Mouse (Mus musculus) limb, embryonic 14.5 days (tissue): ENCODE measurements around the gene Lama1. TPM values are rescaled to one million over a fixed set of nuclear protein-coding genes. Genes with fewer than 3 reads are reported as not detected.
"Not testable (repeated sequence)": the region's sequence is repeated elsewhere in the genome, so short reads cannot be mapped to it uniquely, and the experiment has no call there.

ENCODE experiments used
- ATAC-seq: fragments of 200-750 bp; cut with Nextera tagmentation; 2 replicates; pipeline ENCODE4 v1.8.0; 2017; ENCODE audit warnings: low read depth, moderate number of reproducible peaks, moderate TSS enrichment; ENCODE audit not compliant: low FRiP score
- DNase-seq: peaks from one replicate; pipeline ENCODE4 v3.0.0-alpha.2; 2015; ENCODE audit warnings: low spot score
- H3K27ac ChIP-seq: fragments of 300-500 bp; sonication (generic); replicated peaks from 2 replicates; pipeline ENCODE4 v1.5.1; 2014; ENCODE audit warnings: low read depth, mild to moderate bottlenecking, low read length, moderate library complexity, mixed read lengths
- H3K27me3 ChIP-seq: fragments of 300-500 bp; sonication (generic); 2 replicates; pipeline ENCODE4 v1.6.1; 2014; ENCODE audit warnings: low read length, mixed read lengths; ENCODE audit not compliant: control insufficient read depth, insufficient read depth
- H3K36me3 ChIP-seq: fragments of 300-500 bp; sonication (generic); 2 replicates; pipeline ENCODE4 v1.6.1; 2014; ENCODE audit warnings: mild to moderate bottlenecking, low read length, moderate library complexity, mixed read lengths; ENCODE audit not compliant: control insufficient read depth, insufficient read depth
- H3K4me1 ChIP-seq: fragments of 300-500 bp; sonication (generic); 2 replicates; pipeline ENCODE4 v1.6.1; 2014; ENCODE audit warnings: antibody characterized with exemption, low read length, mixed read lengths; ENCODE audit not compliant: control insufficient read depth, insufficient read depth
- H3K4me2 ChIP-seq: fragments of 300-500 bp; sonication (generic); replicated peaks from 2 replicates; pipeline ENCODE4 v1.6.1; 2014; ENCODE audit warnings: low read depth, mild to moderate bottlenecking, low read length, moderate library complexity; ENCODE audit not compliant: severe bottlenecking
- H3K4me3 ChIP-seq: fragments of 300-500 bp; sonication (generic); replicated peaks from 2 replicates; pipeline ENCODE4 v1.5.1; 2014; ENCODE audit warnings: low read length
- H3K9ac ChIP-seq: fragments of 300-500 bp; sonication (generic); 2 replicates; pipeline ENCODE4 v1.6.1; 2014; ENCODE audit warnings: mild to moderate bottlenecking, low read depth, low read length, moderate library complexity; ENCODE audit not compliant: severe bottlenecking
- H3K9me3 ChIP-seq: fragments of 300-500 bp; sonication (generic); 2 replicates; pipeline ENCODE4 v1.6.1; 2016; ENCODE audit warnings: low read length; ENCODE audit not compliant: control insufficient read depth
- POLR2A ChIP-seq: fragments of 200-500 bp; IDR thresholded peaks from 2 replicates; pipeline ENCODE4 v1.8.0; 2012; ENCODE audit warnings: inconsistent platforms, mild to moderate bottlenecking, moderate library complexity, borderline replicate concordance; ENCODE audit not compliant: insufficient read depth, insufficient read length; ENCODE audit errors: extremely low read depth
- WGBS: fragments of 180-500 bp; shearing (Covaris S2); extraction: QIAGEN DNeasy Blood & Tissue Kit; methylation state at CpG from one replicate; pipeline ENCODE4 v1.1.7; 2014; 5-methylcytosine and 5-hydroxymethylcytosine counted together
- polyA plus RNA-seq, 2 experiments: library from polyadenylated mRNA; depleted of rRNA in 1 of 2; stranded (reverse) in 1 of 2; unstranded in 1 of 2; fragments of >200 nt; fragmentation: Nextera tagmentation in 1 of 2; extraction: Ambion mirVana in 1 of 2; gene quantifications; 2 replicates each; pipeline versions ENCODE4 v1.2.1 to v1.2.3; 2012 to 2014

Gene Lama1
- polyA plus RNA-seq, 2 experiments: 4.0 to 4.1 TPM

- Histone ChIP-seq H3K4me2 (no peak overlapping the region), H3K9me3 (no peaks in the 10 kb centered on the region), H3K9ac (no peak overlapping the region), H3K27ac (no peak overlapping the region), H3K4me3 (no peak overlapping the region), H3K27me3 (no peaks in the 10 kb centered on the region), H3K36me3 (no peaks in the 10 kb centered on the region; the same call in 1 of the 2 replicates), H3K4me1 (no peaks in the 10 kb centered on the region)
- no peak for ATAC-seq
- DNase-seq: no peak
- 95% methylated on average over 20 of the region's 20 CpGs for WGBS
- TF ChIP-seq POLR2A: no peak
Measured at GRCm38 (mm10) chr17:67836146-67836895, 139.3 kb downstream of the Lama1 start.

DNA sequence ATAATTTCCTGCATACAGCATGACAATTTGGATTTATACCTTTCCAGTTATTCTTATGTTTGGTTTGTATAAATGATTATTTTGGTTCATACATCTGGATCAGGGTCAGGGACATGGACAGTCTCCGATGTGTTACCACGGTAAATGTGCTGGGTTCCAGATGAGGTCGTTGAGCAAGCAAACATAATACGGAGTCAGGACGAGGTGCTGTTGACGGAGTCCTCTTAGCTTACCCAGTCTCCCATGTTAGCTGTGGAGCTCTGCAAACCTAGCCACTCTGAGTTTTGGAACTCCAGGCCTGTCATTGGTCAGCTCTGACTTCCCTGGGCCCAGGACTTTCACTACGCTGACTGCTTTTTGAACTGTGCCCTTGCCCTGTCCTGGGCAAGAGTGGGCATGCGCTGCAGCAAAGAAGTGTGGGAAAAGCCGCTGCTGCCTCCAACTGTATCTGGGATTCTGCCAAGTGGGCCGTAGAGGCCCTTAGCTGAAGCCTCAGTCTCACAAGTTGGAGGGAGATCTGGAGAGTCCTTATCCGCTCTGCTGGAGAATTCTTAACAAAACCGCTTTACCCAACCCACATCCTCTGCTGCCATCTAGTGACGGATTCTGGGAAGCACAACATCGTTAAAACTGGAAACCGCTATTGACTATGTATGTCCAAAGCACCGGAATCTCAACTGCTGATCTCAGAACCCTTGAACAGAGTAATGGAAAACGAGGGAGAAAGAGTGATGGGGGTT is 140.5 kb downstream of the Lama1 start:
- ATAC-seq (peak; percentile 39), DNase-seq (peak; percentile 77)
- no peak for TF ChIP-seq POLR2A
- Histone ChIP-seq H3K9me3 (no peaks in the 10 kb centered on the region), H3K4me3 (no peak overlapping the region), H3K27me3 (no peaks in the 10 kb centered on the region), H3K36me3 (no peaks in the 10 kb centered on the region; the same call in 1 of the 2 replicates), H3K4me1 (no peaks in the 10 kb centered on the region), H3K27ac (no peak overlapping the region), H3K9ac (no peak overlapping the region), H3K4me2 (no peak overlapping the region)
- 63% methylated on average over 17 of the region's 17 CpGs for WGBS

GRCm38 (mm10) chr17:67838948-67839347 is 141.9 kb downstream of the Lama1 start:
- Histone ChIP-seq H3K36me3 (peaks cover 10% of the 10 kb centered on the region), H3K4me2 (no peak overlapping the region), H3K4me3 (no peak overlapping the region), H3K9ac (no peak overlapping the region), H3K4me1 (no peaks in the 10 kb centered on the region), H3K27ac (no peak overlapping the region), H3K27me3 (no peaks in the 10 kb centered on the region), H3K9me3 (no peaks in the 10 kb centered on the region)
- DNase-seq: no peak
- TF ChIP-seq POLR2A: no peak
- WGBS: 94% methylated on average over 13 of the region's 13 CpGs
- no peak for ATAC-seq

- 91% methylated on average over 2 of the region's 2 CpGs for WGBS
- H3K9me3 ChIP-seq, H3K4me3 ChIP-seq, H3K4me1 ChIP-seq, DNase-seq, H3K27me3 ChIP-seq, H3K27ac ChIP-seq, H3K4me2 ChIP-seq, H3K9ac ChIP-seq, ATAC-seq: not testable (repeated sequence)
- peaks cover 25% of the 10 kb centered on the region for H3K36me3 ChIP-seq
Measured at GRCm38 (mm10) chr17:67841494-67841893, 144.4 kb downstream of the Lama1 start.

DNA sequence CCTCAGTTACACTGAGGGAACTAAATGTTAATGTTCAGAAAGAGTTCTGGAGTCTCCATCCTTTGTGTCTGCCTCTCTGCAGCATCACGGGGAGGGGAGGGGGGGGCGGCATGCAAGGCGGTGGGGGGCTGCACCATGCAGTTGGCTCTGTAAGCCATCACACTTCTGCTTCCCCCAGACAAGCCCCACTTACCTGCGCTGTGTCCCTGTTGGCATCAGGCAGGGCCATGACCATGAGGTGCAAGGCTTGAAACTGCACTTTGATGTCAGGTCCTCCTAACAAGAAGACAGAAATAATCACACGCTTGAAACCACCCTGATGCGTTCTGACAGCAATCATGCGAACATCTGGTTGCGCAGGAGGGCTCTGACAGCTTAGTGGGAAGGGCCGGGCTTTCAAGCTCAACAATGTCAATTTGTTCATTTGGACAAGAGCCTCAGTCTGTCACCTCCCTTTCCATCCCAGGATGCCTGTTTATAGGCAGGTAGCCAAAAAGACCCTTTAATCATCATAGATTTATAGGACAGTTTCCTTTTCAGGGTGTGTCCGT is 164.1 kb downstream of the Lama1 start:
- Histone ChIP-seq H3K27ac (no peak overlapping the region), H3K4me2 (no peak overlapping the region), H3K4me1 (peaks cover 18% of the 10 kb centered on the region), H3K36me3 (peaks cover 66% of the 10 kb centered on the region), H3K4me3 (no peak overlapping the region), H3K9ac (no peak overlapping the region), H3K9me3 (no peaks in the 10 kb centered on the region), H3K27me3 (no peaks in the 10 kb centered on the region)
- no peak for TF ChIP-seq POLR2A
- DNase-seq (no peak), ATAC-seq (no peak)
- 86% methylated on average over 10 of the region's 10 CpGs for WGBS
